Mouse (Mus musculus) thymus, adult 2 months (tissue): ENCODE measurements around the gene Rrp36.

ENCODE experiments used
- CTCF ChIP-seq: fragments of 200-500 bp; IDR thresholded peaks from 2 replicates; pipeline ENCODE4 v1.5.1; 2012; ENCODE audit warnings: mild to moderate bottlenecking, control low read depth, low read length, moderate library complexity, borderline replicate concordance; ENCODE audit not compliant: control insufficient read depth, poor library complexity, insufficient read depth; ENCODE audit errors: extremely low read depth
- POLR2A ChIP-seq: fragments of 200-500 bp; IDR thresholded peaks from 2 replicates; pipeline ENCODE4 v1.6.1; 2012; ENCODE audit warnings: mild to moderate bottlenecking, low read length, control low read depth, moderate library complexity; ENCODE audit not compliant: control insufficient read depth, poor library complexity, insufficient read depth; ENCODE audit errors: extremely low read depth

- no peak for TF ChIP-seq POLR2A
- no peak for TF ChIP-seq CTCF
Measured at GRCm38 (mm10) chr17:46682654-46683389, 8.7 kb upstream of the Rrp36 start.
